Mouse (Mus musculus) kidney, postnatal 10 days (tissue): ENCODE results near the gene Parp6.
A peak's percentile ranks its signal among the peaks of the same experiment; 100 is the strongest.

Experiments used
- DNase-seq: peaks from one replicate; pipeline ENCODE4 v3.0.0; 2021; ENCODE audit warnings: mixed read lengths

Parp6 gene

DNA sequence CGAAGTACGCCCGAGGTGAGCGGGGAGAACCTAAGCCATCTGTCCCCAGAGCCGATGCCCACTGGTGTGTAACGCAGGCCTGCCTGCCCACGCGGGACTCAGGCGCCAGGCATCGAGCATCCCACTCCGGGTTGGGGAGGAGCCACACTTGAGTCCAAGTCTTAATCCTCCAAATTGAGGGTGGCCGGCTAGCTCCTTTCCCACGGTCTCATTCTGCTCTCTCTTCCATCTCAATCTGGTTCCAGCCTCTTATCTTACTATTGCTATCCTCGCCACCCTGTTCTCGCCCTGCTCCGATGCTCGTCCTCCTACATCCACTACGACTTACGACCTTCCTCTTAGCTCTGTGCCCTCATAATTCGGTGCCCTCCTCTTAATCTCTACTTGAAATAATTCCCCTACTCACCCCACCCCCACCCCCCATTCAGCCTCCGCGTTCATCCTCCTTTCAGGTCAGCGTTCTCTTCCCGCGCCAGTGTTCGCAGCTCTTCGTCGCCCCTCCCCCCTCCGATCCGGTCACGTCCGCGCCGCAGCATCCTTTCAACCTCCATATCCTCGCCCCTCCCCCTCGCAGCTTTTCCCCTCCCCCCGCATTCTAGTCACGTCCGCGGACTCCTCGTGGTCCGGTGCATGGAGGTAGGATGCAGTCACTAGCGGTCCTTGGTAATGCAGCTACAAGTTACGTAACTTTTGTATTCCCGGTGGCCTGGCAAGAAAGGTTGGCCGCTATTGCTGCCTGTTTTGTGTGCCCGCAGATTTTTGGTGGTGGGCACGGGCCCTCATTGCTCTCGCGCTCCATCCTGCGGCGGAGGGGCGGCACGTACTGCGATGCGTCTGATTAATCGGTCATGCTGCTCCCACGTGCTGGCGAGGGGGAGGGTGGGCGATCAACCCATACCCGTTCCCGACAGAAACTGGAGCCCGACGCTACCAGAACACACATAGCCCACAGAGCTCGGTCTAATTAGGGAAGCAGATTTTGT lies 39.8 kb downstream of the Parp6 start:
- peak; percentile 93 for DNase-seq

DNA sequence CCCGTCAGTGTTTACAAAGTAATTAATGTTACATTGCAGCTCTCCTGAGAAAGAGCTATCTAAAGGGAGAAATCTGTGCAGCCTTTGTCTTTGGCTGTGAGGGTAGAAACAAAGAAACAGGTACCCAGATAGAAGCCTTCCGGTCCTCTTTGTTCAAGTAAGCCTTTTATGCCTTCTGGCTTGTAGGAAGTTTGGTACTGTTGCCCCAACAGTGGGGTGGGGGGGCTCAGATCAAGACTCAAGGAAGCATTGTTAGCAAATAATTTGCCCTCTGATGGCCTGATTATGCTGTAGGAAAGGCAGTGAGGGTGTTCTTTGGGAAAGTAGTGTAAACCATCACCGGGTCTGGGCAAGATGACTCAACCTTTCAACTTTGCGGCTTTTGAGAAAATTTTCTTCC lies 41.1 kb downstream of the Parp6 start:
- DNase-seq: no peak

DNA sequence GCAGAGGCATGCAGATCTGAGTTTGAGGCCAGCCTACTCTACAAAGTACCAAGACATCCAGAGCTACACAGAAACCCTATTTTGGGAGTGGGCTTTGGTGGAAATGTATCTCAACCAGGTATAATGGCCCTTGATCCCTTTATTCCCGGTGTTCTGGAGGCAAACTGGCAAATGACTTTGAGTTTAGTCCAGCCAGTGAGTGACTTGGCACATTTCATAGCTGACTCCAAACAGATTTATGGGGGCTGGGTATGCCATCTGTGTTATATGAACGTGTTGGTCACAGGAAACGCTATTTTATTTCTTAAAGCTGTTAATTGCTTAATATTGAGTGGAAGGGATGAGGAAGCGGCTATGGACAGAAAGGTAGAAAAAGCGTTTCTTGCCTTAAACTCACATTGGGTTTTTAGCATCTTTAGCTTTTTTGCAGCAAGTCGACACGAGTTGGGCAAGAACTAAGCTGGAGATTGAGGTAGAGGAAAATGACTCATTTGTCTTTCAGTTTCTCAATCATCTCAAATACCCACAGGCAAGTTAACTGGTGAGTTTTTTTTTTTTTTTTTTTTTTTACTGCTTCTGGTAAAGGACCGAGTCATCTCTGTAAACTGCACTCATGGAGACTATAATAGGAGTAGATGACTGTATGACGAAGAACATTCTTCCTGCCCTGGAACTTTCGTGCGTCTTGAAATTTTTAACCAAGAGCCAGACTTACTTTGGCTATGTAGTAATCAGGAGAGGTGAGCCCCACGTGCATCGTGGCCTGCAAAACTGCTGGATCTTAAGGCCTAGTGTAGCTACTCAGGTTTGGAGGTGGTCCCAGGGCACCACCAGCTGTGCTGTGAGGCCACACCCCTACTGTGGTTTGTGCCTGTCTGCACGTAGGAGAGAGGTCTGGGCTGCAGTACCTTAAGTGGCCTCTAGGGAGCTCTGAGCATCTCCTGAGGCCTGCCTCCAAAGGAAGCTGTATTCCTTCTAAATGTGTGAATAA lies 42.2 kb downstream of the Parp6 start:
- DNase-seq: peak; percentile 89

DNA sequence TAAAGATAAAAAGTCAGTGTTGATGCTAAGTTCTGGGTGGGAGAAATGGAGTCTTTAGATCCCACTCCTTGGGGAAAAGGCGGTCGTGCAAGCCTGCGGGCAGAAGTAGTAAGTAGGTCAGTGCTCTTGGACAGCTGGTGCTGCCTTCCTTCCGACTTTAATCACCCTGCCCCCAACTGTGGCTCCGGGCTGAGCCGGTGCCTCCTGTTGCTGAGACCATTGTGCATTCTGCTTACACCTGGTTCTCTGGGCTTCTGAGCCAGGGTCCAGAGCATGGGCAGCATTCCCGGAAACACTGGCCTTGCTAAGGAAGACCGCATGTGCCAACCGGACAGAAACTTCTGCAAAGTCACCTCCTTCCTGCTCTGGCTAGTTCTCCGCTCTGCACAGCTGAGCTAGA lies 43.3 kb downstream of the Parp6 start:
- DNase-seq: peak; percentile 73

DNA sequence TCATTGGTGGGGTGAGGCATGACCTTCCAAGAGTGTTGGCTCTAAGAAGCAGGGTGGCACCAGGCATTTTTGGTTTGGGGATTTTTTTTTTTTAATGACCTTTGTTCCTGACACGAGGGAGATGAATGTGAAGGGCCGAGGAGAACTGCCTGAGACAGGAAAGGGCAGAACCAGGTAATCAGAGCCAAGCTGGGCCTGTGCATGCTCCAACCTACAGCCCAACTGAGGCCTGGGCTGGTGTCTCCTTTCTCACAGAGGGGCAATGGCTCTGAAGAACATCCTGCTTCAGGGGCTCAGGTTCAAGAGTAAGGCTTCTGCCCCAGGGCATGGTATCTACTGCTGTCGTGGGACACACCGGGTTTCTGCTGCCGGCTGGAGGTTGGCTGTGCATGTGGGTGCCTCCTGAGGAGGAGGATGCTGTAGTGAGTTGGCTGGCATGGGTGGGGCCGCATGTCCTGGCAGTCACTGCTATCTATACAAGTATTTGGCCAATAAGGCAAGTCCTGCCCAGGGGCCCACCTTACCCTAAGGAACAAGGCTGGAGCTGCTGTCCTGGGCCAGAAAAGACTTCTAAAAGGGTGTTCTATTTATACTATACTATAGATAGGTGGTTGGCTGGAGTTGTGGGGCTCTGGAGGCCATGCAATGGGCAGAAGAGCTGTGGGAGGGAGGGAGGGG lies 44.4 kb downstream of the Parp6 start:
- no peak for DNase-seq

DNA sequence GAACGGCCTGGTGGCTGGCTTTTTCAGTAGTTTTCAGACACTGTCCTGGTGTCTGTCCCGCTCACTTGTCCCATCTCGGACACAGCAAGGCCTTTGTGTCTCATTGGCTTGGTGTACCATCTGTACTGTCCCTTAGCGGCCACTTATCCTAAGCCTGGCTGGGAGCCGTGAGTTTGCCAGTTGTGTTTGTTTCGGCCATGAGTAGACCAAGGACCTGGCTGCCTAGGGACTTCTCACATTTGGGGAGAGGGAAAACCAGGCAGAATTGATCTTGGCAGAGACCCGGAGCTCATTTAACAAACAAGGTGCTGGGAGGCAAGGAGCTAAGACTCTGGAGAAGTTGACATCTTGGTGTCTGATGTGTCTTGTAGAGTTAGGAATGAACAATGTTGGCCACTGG lies 46.1 kb downstream of the Parp6 start:
- DNase-seq: no peak

DNA sequence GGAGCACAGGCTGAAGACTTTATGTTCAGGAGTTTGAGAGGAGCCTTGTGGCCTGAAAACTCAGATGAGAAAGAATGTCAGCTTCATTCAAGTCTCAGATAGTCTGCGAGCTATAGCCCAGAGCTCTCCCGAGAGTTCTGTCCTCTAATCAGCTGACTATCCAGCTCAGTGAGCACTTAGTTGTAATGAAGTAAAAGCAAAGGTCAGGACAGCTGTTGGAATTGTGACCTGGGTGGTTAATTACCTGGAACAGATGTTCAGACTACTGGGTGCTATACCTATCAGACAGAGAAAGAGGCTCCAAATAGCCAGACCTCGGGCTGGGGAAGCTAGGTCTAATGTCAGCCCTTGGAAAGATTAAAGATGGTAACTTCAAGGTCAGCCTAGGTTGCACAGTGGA lies 46.9 kb downstream of the Parp6 start:
- DNase-seq: peak; percentile 21

DNA sequence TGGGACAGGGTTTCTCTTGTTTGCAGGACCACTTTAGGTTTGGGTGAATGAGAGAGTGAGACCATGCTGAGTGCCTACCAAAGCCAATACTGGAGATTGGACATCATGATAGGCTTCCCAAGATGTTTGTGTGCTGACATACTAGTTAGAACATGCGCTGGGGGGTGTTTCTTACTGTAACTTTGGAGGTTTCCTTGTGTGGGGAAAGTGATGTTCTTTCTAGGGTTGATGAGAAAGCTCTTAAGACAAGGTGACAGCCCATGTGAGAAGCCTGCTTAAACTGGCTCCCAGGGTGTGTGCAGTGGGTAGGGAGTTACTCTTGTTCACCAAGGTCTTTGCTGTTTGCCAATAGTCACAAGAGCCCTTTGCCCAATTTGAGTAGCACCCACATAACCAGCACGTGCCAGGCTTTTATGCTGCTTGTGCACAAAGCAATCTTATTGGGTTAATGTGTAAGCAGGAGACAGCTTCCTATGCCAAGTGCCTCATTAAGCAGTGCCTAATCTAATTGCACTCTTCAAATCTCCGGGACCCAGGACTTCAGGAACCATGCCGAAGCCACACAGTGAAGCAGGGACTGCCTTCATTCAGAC lies 47.7 kb downstream of the Parp6 start:
- peak; percentile 43 for DNase-seq

DNA sequence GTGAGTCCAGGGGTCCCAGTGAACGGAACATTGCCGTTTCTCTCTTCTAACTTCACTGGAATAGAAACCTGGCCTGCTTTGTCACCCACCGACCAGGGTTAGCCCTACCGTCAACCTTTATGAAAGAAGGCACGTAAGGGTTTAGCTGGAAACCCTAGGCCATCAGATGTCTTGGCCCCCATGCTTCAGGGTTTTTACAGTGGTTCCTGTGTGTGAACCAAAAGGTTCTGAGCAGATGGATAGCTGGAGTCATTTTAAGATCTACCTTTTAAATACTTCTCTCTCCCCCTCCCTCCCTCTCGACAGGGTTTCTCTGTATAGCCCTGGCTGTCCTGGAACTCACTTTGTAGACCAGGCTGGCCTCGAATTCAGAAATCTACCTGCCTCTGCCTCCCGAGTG lies 48.9 kb downstream of the Parp6 start:
- DNase-seq: no peak

DNA sequence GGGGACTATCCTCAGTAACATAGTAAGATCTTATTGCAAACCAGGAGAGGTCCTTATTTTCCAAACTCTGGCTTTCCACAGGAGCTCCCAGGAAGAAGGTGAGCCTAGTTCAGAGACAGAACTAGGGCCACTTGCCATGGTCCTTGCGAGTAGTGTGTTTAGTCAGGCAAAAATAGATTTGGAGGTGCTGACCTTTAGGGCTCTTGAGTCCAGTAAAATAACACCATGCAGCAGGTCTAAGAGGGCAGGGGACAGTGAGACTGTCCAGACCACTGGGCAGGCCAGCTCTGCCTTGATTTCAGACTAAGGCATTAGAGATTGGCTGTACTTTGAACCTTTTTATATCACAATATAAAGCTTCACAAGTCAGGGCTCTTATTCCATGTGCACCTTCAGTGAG lies 49.7 kb downstream of the Parp6 start:
- DNase-seq: no peak

DNA sequence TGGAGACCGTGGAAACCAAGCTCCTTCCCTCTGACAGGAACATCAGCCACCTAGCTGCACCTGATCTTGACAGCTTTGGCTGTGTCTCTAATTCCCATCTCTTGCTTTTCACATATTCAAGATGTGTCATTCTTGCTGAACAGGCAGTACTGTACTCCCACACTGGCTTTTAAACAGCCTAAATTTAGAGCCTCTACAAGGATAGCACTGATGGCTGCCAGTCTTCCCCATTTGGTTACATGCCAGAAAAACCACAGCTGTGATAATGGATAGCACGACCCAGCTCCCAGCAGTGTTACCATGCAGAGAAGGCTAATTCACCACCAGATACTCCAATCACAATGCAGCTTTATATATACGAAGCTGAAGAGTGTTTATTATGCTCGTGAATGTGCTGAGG lies 50.2 kb downstream of the Parp6 start:
- no peak for DNase-seq

DNA sequence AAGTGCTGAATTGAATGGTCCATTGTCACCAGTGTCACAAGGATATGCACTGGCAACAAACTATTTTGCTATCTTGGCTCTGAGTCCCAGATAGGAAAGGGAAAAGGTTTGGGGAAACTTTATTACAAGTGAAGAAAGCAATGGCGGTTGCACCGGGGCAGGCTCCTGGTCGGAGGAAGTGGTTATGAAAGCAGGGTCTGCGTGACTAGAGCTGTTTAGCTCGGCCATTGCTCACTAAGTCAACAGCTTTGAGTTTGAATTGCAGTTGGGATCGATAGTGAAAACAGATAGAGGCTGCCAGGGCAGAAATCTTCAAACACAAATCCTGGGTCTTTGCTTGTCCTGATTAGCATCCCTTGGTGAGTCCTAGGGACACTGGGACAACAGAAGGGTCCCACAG lies 50.8 kb downstream of the Parp6 start:
- no peak for DNase-seq

DNA sequence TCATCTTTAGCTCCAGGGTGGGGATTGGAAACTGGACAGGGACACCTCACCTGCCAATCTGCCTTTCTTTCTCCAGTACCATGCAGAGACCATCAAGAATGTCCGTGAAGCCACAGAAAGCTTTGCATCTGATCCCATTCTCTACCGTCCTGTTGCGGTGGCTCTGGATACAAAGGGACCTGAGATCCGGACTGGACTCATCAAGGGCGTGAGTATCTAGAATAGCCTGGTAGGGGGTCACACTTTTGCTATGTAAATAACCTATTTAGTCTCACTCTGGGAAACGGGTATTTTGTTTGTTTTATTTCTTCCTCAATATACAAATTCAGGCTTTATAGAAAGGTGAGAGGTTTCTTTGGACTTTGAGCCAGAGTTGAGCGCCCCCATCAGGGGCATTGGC lies 51.4 kb downstream of the Parp6 start:
- DNase-seq: no peak

DNA sequence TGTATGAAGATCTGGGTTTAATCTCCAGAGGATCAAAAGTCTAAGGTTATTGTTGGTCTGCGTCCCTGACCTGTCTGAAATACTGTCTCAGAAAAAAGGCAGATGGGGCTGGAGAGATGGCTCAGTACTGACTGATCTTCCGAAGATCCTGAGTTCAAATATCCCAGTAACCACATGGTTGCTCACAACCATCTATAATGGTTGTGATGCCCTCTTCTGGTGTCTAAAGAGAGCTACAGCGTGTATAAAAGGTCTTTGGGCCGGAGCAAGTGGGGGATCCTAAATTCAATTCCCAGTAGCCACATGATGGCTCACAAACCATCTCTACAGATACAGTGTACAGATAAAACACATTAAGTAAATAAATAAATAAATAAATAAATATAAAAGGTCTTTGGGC lies 52.1 kb downstream of the Parp6 start:
- no peak for DNase-seq

DNA sequence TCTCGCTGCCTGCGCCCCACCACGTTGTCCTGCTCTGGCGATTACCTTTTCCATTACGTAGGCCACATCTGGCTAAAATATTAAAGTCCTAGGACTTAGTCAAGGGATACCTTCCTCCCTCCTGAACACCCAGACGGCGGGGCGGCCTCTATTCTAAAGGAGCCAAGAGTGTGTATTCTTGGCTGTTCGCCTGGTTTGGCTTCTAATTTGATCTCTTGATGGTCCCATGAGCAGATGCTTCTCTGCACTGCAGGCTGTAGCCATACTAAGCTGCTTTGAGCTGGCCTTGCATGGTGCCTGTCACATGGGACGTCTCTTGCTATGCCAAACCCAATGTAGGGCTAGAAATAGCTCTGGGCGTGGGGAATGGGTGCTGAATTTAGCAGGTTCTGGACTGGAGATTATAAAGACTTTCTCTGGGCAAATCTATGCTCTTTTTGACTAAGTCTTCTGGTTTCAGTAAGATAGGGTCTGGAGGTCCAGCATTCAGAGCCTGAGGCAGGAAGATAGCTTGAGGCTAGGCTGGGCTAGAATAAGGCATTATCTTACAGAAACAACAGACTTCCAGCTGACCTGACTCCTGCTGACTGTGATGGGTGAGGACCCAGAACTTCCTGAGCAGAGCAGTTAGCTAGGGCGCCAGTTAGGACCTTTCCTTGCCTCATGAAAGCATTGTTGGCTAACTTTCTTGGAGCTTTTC lies 55.3 kb downstream of the Parp6 start:
- DNase-seq: no peak

DNA sequence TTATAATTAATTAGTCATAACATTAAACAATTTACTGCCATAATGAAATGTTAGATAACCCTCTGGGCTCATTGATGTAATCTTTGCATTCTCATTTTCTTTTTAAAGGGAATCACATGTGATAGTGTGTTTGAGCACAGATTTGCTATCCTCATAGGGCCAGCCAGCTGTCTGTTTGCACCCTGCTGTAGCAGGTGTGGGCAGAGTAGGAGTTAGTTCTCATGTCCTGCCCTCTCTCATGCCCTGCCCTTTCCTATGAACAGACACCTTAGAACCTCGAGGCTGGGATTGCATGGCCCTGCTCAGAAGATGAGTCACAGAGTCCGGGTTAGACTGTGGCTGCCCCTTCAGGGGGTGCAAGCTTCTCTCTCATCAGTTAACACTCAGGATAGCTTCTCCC lies 56.3 kb downstream of the Parp6 start:
- DNase-seq: no peak

DNA sequence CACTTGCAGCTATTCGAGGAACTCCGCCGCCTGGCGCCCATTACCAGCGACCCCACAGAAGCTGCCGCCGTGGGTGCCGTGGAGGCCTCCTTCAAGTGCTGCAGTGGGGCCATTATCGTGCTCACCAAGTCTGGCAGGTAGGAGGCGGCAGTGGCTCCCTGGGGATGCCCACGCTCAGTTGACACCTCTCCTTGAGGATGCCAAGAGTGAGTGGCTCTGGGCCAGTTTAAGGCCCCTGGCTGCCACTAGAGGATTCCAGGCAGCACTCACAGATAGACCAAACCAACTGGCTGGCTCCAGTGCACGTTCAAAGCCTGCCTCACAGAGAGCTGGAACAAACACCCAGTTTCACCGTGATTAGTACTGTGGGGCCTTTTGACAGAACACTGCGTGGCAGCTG lies 58.5 kb downstream of the Parp6 start:
- DNase-seq: no peak

DNA sequence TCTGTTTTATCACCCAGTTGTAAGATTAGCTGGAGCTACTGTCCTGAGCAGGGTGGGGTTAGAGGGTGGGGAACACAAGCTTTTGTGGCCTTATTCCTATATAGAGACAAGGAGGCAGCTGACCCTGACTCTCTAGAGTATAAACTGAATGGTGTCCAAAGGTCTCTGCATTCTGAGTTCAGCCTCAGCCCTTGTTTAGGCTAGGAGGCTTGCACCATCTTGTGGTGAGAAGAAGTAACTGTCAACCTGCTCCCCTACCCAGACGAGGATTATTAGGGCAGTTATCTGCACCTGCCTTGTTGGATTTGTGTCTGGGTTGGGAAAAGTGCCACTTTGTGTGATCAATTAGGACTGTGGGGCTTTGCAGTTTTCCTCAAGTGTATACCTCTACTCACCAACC lies 61.2 kb downstream of the Parp6 start:
- peak; percentile 57 for DNase-seq

DNA sequence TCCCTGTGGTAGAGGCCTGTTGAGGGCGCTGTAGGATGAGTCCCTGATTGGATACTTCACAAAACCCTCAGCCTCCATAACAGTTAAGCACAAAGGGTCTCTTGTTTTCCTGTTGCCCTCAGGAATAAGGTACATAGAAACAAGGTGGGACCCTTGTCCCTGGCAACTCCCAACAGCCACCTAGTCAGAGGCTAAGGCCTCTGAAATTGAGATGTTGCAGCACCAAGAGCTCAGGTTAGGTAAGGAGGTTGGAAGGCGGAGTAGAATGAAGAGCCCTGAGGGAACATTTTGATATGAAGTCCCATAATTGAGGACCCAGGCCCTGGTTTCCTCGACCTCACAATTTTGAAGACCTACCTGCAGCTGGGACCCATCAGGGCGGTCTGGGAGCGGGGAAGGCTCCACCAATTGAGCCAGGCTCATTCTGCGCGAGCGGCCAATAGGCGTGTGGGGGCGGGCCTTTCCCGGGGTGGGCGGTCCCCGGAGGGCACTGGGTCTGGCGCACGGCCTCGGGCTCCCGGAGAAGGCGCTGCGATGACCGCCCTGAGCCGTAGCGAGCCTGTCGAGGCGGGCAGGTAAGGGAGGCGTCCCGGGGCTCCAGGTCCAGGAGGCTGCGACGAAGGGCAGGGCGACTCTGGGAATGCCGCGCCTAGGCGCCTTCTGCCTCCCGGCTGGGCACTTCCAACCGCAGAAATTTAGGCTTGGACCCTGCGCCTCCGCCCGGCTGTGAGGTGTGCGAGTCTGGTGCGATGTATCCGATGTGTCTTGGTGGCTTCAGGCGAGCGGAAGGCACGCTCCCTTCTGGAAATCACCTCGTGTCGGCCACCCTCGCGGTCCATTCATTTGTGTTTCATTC lies 62.8 kb downstream of the Parp6 start, which contains the start of gene Gramd2:
Gene Gramd2 (plus strand): TSS at position 467 of the 856 bp plus-strand sequence.
- DNase-seq: peak; percentile 91

DNA sequence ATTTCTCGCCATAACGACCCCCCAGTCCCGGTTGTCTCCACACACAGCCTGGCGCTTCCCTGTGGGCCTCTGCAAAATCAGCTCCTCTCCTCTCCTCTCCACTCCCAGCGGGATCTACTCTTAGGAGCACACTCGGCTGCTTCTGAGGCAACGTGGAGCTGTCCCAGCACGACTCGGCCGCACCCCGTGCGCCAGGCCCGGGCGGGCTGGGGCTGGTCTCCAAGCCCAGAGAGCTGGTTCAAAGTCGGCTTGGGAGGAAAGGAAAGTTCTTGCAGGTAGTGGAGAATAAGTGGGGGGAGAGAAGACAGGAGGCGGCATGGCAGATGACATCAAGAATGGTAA lies 63.4 kb downstream of the Parp6 start:
- peak; percentile 22 for DNase-seq

DNA sequence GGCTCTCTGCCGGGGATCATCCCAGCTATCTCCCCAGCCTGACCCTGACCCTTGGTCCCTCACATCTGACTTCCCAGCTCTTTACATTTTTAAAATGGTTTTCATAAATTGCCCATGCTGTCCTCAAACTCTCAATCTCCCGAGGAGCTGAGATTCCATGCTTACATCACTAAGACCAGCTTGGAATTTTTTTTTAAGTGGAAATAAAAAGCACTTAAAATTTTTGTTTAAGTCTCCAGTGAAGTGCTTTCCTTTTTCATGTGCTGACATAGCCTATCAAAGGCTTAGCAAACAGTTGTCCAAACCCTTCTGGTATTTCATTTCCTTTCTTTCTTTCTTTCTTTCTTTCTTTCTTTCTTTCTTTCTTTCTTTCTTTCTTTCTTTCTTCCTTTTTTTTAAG lies 66.9 kb downstream of the Parp6 start:
- DNase-seq: no peak
